Mouse (Mus musculus): ENCODE data around the gene 2310007B03Rik. TPM values are rescaled to one million over a fixed set of nuclear protein-coding genes. Genes with fewer than 3 reads are reported as not detected.

The 2310007B03Rik gene
- total RNA-seq, 1 experiment = 0.62 TPM

GRCm38 (mm10) chr1:93144176-93144575 lies 16.6 kb downstream of the 2310007B03Rik start:
- H3K9ac ChIP-seq (ENCODE audit: insufficient read depth, low read depth, low read length, poor library complexity, severe bottlenecking) = no peak overlapping the region
- in situ Hi-C loops (cut with MboI; ENCODE audit: low sequenced_read_pairs in 2 of 2, unreplicated experiment in 2 of 2) = no loop called here
- DNase-seq (ENCODE audit: low read depth, low spot score) = no peak
- H3K4me3 ChIP-seq (ENCODE audit: insufficient read depth in 1 of 2, low read depth in 1 of 2, low read length in 2 of 2, poor library complexity in 1 of 2, severe bottlenecking in 1 of 2) = no peak overlapping the region
- no peaks in the 10 kb centered on the region for H3K4me1 ChIP-seq (ENCODE audit: control insufficient read depth in 2 of 2, insufficient read depth in 2 of 2, low read length in 2 of 2, poor library complexity in 1 of 2)
- no peak overlapping the region for H3K27ac ChIP-seq (ENCODE audit: insufficient read depth, low read depth, low read length, poor library complexity, severe bottlenecking)
- no peak for TF ChIP-seq MAFK (IDR thresholded peaks at IDR 0.05; ENCODE audit: insufficient read depth, low read depth, low read length)
- TF ChIP-seq ZC3H11A (IDR thresholded peaks at IDR 0.05; ENCODE audit: borderline replicate concordance, low read depth, low read length) = no peak
- TF ChIP-seq ZNF384 (IDR thresholded peaks at IDR 0.05; ENCODE audit: low read depth, low read length) = no peak
- no peak for TF ChIP-seq HCFC1 (IDR thresholded peaks at IDR 0.05; ENCODE audit: borderline replicate concordance, insufficient read depth, low read length)
- no peak for TF ChIP-seq CHD2 (IDR thresholded peaks at IDR 0.05; ENCODE audit: low read depth, low read length)
- no peaks in the 10 kb centered on the region for H3K9me3 ChIP-seq (ENCODE audit: control insufficient read depth, insufficient read depth, low read depth, low read length)
- H3K36me3 ChIP-seq (ENCODE audit: control insufficient read depth, insufficient read depth, low read length, poor library complexity, severe bottlenecking) = no peaks in the 10 kb centered on the region

- Histone ChIP-seq H3K27ac (ENCODE audit: insufficient read depth, low read depth, low read length, poor library complexity, severe bottlenecking) (no peak overlapping the region), H3K4me3 (ENCODE audit: insufficient read depth in 1 of 2, low read depth in 1 of 2, low read length in 2 of 2, poor library complexity in 1 of 2, severe bottlenecking in 1 of 2) (no peak overlapping the region), H3K36me3 (ENCODE audit: control insufficient read depth, insufficient read depth, low read length, poor library complexity, severe bottlenecking) (no peaks in the 10 kb centered on the region), H3K9ac (ENCODE audit: insufficient read depth, low read depth, low read length, poor library complexity, severe bottlenecking) (no peak overlapping the region), H3K4me1 (ENCODE audit: control insufficient read depth in 2 of 2, insufficient read depth in 2 of 2, low read length in 2 of 2, poor library complexity in 1 of 2) (no peaks in the 10 kb centered on the region), H3K9me3 (ENCODE audit: control insufficient read depth, insufficient read depth, low read depth, low read length) (no peaks in the 10 kb centered on the region)
- no peak for DNase-seq (ENCODE audit: low read depth, low spot score)
- in situ Hi-C loops (cut with MboI; ENCODE audit: low sequenced_read_pairs in 2 of 2, unreplicated experiment in 2 of 2) = no loop called here
- TF ChIP-seq CHD2 (IDR thresholded peaks at IDR 0.05; ENCODE audit: low read depth, low read length) (no peak), ZC3H11A (IDR thresholded peaks at IDR 0.05; ENCODE audit: borderline replicate concordance, low read depth, low read length) (no peak), ZNF384 (IDR thresholded peaks at IDR 0.05; ENCODE audit: low read depth, low read length) (no peak), MAFK (IDR thresholded peaks at IDR 0.05; ENCODE audit: insufficient read depth, low read depth, low read length) (no peak), HCFC1 (IDR thresholded peaks at IDR 0.05; ENCODE audit: borderline replicate concordance, insufficient read depth, low read length) (no peak)
These were observed 17.9 kb downstream of the 2310007B03Rik start for GRCm38 (mm10) chr1:93142871-93143270.

GRCm38 (mm10) chr1:93139713-93140112 lies 21.0 kb downstream of the 2310007B03Rik start:
- no peak for DNase-seq (ENCODE audit: low read depth, low spot score)
- H3K9me3 ChIP-seq (ENCODE audit: control insufficient read depth, insufficient read depth, low read depth, low read length) = no peaks in the 10 kb centered on the region
- H3K4me3 ChIP-seq (ENCODE audit: insufficient read depth in 1 of 2, low read depth in 1 of 2, low read length in 2 of 2, poor library complexity in 1 of 2, severe bottlenecking in 1 of 2) = no peak overlapping the region
- no peak overlapping the region for H3K27ac ChIP-seq (ENCODE audit: insufficient read depth, low read depth, low read length, poor library complexity, severe bottlenecking)
- in situ Hi-C loops (cut with MboI; ENCODE audit: low sequenced_read_pairs in 2 of 2, unreplicated experiment in 2 of 2) = no loop called here
- H3K36me3 ChIP-seq (ENCODE audit: control insufficient read depth, insufficient read depth, low read length, poor library complexity, severe bottlenecking) = no peaks in the 10 kb centered on the region
- H3K4me1 ChIP-seq (ENCODE audit: control insufficient read depth in 2 of 2, insufficient read depth in 2 of 2, low read length in 2 of 2, poor library complexity in 1 of 2) = no peaks in the 10 kb centered on the region; a peak in 1 of 4 replicates
- TF ChIP-seq HCFC1 (IDR thresholded peaks at IDR 0.05; ENCODE audit: borderline replicate concordance, insufficient read depth, low read length) = no peak
- no peak overlapping the region for H3K9ac ChIP-seq (ENCODE audit: insufficient read depth, low read depth, low read length, poor library complexity, severe bottlenecking)

GRCm38 (mm10) chr1:93138534-93138933 lies 22.2 kb downstream of the 2310007B03Rik start:
- no peak for TF ChIP-seq ZNF384 (IDR thresholded peaks at IDR 0.05; ENCODE audit: low read depth, low read length)
- TF ChIP-seq MAFK (IDR thresholded peaks at IDR 0.05; ENCODE audit: insufficient read depth, low read depth, low read length) = no peak
- TF ChIP-seq CHD2 (IDR thresholded peaks at IDR 0.05; ENCODE audit: low read depth, low read length) = no peak
- no peaks in the 10 kb centered on the region; a peak in 1 of 4 replicates for H3K4me1 ChIP-seq (ENCODE audit: control insufficient read depth in 2 of 2, insufficient read depth in 2 of 2, low read length in 2 of 2, poor library complexity in 1 of 2)
- no peaks in the 10 kb centered on the region for H3K9me3 ChIP-seq (ENCODE audit: control insufficient read depth, insufficient read depth, low read depth, low read length)
- H3K9ac ChIP-seq (ENCODE audit: insufficient read depth, low read depth, low read length, poor library complexity, severe bottlenecking) = no peak overlapping the region
- H3K4me3 ChIP-seq (ENCODE audit: insufficient read depth in 1 of 2, low read depth in 1 of 2, low read length in 2 of 2, poor library complexity in 1 of 2, severe bottlenecking in 1 of 2) = no peak overlapping the region
- in situ Hi-C loops (cut with MboI; ENCODE audit: low sequenced_read_pairs in 2 of 2, unreplicated experiment in 2 of 2) = no loop called here
- no peaks in the 10 kb centered on the region for H3K36me3 ChIP-seq (ENCODE audit: control insufficient read depth, insufficient read depth, low read length, poor library complexity, severe bottlenecking)
- H3K27ac ChIP-seq (ENCODE audit: insufficient read depth, low read depth, low read length, poor library complexity, severe bottlenecking) = no peak overlapping the region
- no peak for DNase-seq (ENCODE audit: low read depth, low spot score)

DNA sequence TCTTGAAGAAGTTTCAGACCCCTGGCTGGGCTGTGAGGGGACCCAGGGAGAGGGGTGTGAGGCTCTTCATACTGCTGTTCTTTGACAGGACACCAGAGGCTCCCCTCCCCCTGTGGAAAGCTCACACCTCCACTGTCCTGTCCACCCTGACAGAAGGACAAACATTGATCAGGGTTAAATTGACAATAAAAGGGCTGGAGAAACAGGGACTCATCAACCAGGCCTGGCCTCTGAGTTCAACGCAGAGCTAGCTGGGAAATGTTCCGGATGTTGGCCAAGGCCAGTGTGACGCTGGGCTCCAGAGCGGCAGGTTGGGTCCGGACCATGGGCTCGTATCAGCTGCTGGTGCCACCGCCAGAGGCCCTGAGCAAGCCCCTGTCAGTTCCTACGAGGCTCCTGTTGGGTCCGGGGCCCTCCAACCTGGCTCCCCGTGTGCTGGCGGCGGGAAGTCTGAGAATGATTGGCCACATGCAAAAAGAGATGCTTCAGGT lies 25.7 kb downstream of the 2310007B03Rik start, which contains the start of gene Agxt:
Gene Agxt, plus strand, starts transcription at position 205 of the 491 bp plus-strand sequence.
- 0 out of 2 replicates have a peak within 1 kb of the TSS, but pooled peaks have one; percentile 7 for H3K9ac ChIP-seq (ENCODE audit: insufficient read depth, low read depth, low read length, poor library complexity, severe bottlenecking)
- no peaks in the 10 kb centered on the region for H3K36me3 ChIP-seq (ENCODE audit: control insufficient read depth, insufficient read depth, low read length, poor library complexity, severe bottlenecking)
- H3K4me3 ChIP-seq (ENCODE audit: insufficient read depth in 1 of 2, low read depth in 1 of 2, low read length in 2 of 2, poor library complexity in 1 of 2, severe bottlenecking in 1 of 2) = peak within 1 kb of the TSS in 1 of 2 experiments; percentile 26; a peak in 1 of 4 replicates
- no peak within 1 kb of the TSS for H3K27ac ChIP-seq (ENCODE audit: insufficient read depth, low read depth, low read length, poor library complexity, severe bottlenecking)
- TF ChIP-seq HCFC1 (IDR thresholded peaks at IDR 0.05; ENCODE audit: borderline replicate concordance, insufficient read depth, low read length) (no peak), CHD2 (IDR thresholded peaks at IDR 0.05; ENCODE audit: low read depth, low read length) (no peak), MAFK (IDR thresholded peaks at IDR 0.05; ENCODE audit: insufficient read depth, low read depth, low read length) (no peak), ZC3H11A (IDR thresholded peaks at IDR 0.05; ENCODE audit: borderline replicate concordance, low read depth, low read length) (no peak), ZNF384 (IDR thresholded peaks at IDR 0.05; ENCODE audit: low read depth, low read length) (no peak)
- in situ Hi-C loops (cut with MboI; ENCODE audit: low sequenced_read_pairs in 2 of 2, unreplicated experiment in 2 of 2) = no loop called here
- H3K4me1 ChIP-seq (ENCODE audit: control insufficient read depth in 2 of 2, insufficient read depth in 2 of 2, low read length in 2 of 2, poor library complexity in 1 of 2) = no peaks in the 10 kb centered on the region; a peak in 1 of 4 replicates
- DNase-seq (ENCODE audit: low read depth, low spot score) = no peak
- H3K9me3 ChIP-seq (ENCODE audit: control insufficient read depth, insufficient read depth, low read depth, low read length) = no peaks in the 10 kb centered on the region

Data from ES-E14 (cell line).